Mouse (Mus musculus): ENCODE results near the gene Nodal. TPM values are rescaled to one million over a fixed set of nuclear protein-coding genes. Genes with fewer than 3 reads are reported as not detected.

The Nodal gene
- polyA plus RNA-seq, 1 experiment from 2014 or later = not detected

- Histone ChIP-seq H3K4me2 (ENCODE audit: low read length) (no peak overlapping the region), H3K36me3 (ENCODE audit: control insufficient read depth, insufficient read depth, low read length) (peaks cover 37% of the 10 kb centered on the region), H3K4me1 (ENCODE audit: control insufficient read depth, insufficient read depth, low read length) (no peaks in the 10 kb centered on the region; the same call in 1 of the 2 replicates), H3K9ac (replicated peaks; ENCODE audit: low read length) (no peak overlapping the region), H3K27ac (replicated peaks; ENCODE audit: low read depth, low read length) (no peak overlapping the region), H3K27me3 (ENCODE audit: control insufficient read depth, insufficient read depth, low read length) (no peaks in the 10 kb centered on the region), H3K4me3 (replicated peaks; ENCODE audit: low read depth, low read length) (no peak overlapping the region), H3K9me3 (ENCODE audit: control insufficient read depth, low read length) (no peaks in the 10 kb centered on the region)
- DNase-seq = no peak
- WGBS = 47% methylated on average over 4 of the region's 4 CpGs
- ATAC-seq (ENCODE audit: low FRiP score, low TSS enrichment) = no peak
Observed at GRCm38 (mm10) chr10:61428416-61428815, 10.6 kb downstream of the Nodal start.

- Histone ChIP-seq H3K27ac (replicated peaks; ENCODE audit: low read depth, low read length) (no peak overlapping the region), H3K9ac (replicated peaks; ENCODE audit: low read length) (no peak overlapping the region), H3K36me3 (ENCODE audit: control insufficient read depth, insufficient read depth, low read length) (peaks cover 44% of the 10 kb centered on the region), H3K9me3 (ENCODE audit: control insufficient read depth, low read length) (no peaks in the 10 kb centered on the region), H3K4me1 (ENCODE audit: control insufficient read depth, insufficient read depth, low read length) (no peaks in the 10 kb centered on the region; the same call in 1 of the 2 replicates), H3K4me3 (replicated peaks; ENCODE audit: low read depth, low read length) (no peak overlapping the region), H3K4me2 (ENCODE audit: low read length) (no peak overlapping the region), H3K27me3 (ENCODE audit: control insufficient read depth, insufficient read depth, low read length) (no peaks in the 10 kb centered on the region)
- DNase-seq (no peak), ATAC-seq (ENCODE audit: low FRiP score, low TSS enrichment) (no peak)
- WGBS = 94% methylated on average over 5 of the region's 5 CpGs
Observed at GRCm38 (mm10) chr10:61429043-61429442, 11.3 kb downstream of the Nodal start.

GRCm38 (mm10) chr10:61431375-61431774 is 13.6 kb downstream of the Nodal start:
- H3K4me2 ChIP-seq (ENCODE audit: low read length) = no peak overlapping the region
- no peak overlapping the region for H3K4me3 ChIP-seq (replicated peaks; ENCODE audit: low read depth, low read length)
- DNase-seq (no peak), ATAC-seq (ENCODE audit: low FRiP score, low TSS enrichment) (no peak)
- H3K27me3 ChIP-seq (ENCODE audit: control insufficient read depth, insufficient read depth, low read length) = no peaks in the 10 kb centered on the region
- no peak overlapping the region for H3K27ac ChIP-seq (replicated peaks; ENCODE audit: low read depth, low read length)
- H3K36me3 ChIP-seq (ENCODE audit: control insufficient read depth, insufficient read depth, low read length) = peaks cover 55% of the 10 kb centered on the region
- no peaks in the 10 kb centered on the region for H3K4me1 ChIP-seq (ENCODE audit: control insufficient read depth, insufficient read depth, low read length)
- no peaks in the 10 kb centered on the region for H3K9me3 ChIP-seq (ENCODE audit: control insufficient read depth, low read length)
- no peak overlapping the region for H3K9ac ChIP-seq (replicated peaks; ENCODE audit: low read length)
- WGBS = 96% methylated on average over 9 of the region's 9 CpGs

GRCm38 (mm10) chr10:61440202-61440800 is 22.5 kb downstream of the Nodal start:
- Histone ChIP-seq H3K36me3 (ENCODE audit: control insufficient read depth, insufficient read depth, low read length) (peaks cover 2% of the 10 kb centered on the region; the same call in 1 of the 2 replicates), H3K4me1 (ENCODE audit: control insufficient read depth, insufficient read depth, low read length) (peaks cover 10% of the 10 kb centered on the region), H3K4me2 (ENCODE audit: low read length) (no peak overlapping the region), H3K9ac (replicated peaks; ENCODE audit: low read length) (no peak overlapping the region), H3K9me3 (ENCODE audit: control insufficient read depth, low read length) (no peaks in the 10 kb centered on the region), H3K27me3 (ENCODE audit: control insufficient read depth, insufficient read depth, low read length) (no peaks in the 10 kb centered on the region), H3K27ac (replicated peaks; ENCODE audit: low read depth, low read length) (no peak overlapping the region), H3K4me3 (replicated peaks; ENCODE audit: low read depth, low read length) (no peak overlapping the region)
- WGBS = 93% methylated on average over 7 of the region's 7 CpGs
- ATAC-seq (ENCODE audit: low FRiP score, low TSS enrichment) (no peak), DNase-seq (no peak)

- Histone ChIP-seq H3K4me2 (ENCODE audit: low read length) (no peak overlapping the region), H3K4me1 (ENCODE audit: control insufficient read depth, insufficient read depth, low read length) (peaks cover 15% of the 10 kb centered on the region), H3K27me3 (ENCODE audit: control insufficient read depth, insufficient read depth, low read length) (no peaks in the 10 kb centered on the region), H3K27ac (replicated peaks; ENCODE audit: low read depth, low read length) (no peak overlapping the region; the same call in 1 of the 2 replicates), H3K9ac (replicated peaks; ENCODE audit: low read length) (no peak overlapping the region), H3K9me3 (ENCODE audit: control insufficient read depth, low read length) (no peaks in the 10 kb centered on the region), H3K36me3 (ENCODE audit: control insufficient read depth, insufficient read depth, low read length) (no peaks in the 10 kb centered on the region), H3K4me3 (replicated peaks; ENCODE audit: low read depth, low read length) (no peak overlapping the region)
- ATAC-seq (ENCODE audit: low FRiP score, low TSS enrichment) (no peak), DNase-seq (peak; percentile 29)
- WGBS = 51% methylated on average over 6 of the region's 6 CpGs
Observed at GRCm38 (mm10) chr10:61443456-61443855, 25.7 kb downstream of the Nodal start.

- Histone ChIP-seq H3K4me1 (ENCODE audit: control insufficient read depth, insufficient read depth, low read length) (peaks cover 15% of the 10 kb centered on the region), H3K9ac (replicated peaks; ENCODE audit: low read length) (no peak overlapping the region; the same call in 1 of the 2 replicates)
- WGBS = 76% methylated on average over 1 of the region's 1 CpGs
Observed at GRCm38 (mm10) chr10:61443876-61444275, 26.1 kb downstream of the Nodal start.

GRCm38 (mm10) chr10:61445016-61445415 is 27.2 kb downstream of the Nodal start:
- Histone ChIP-seq H3K27me3 (ENCODE audit: control insufficient read depth, insufficient read depth, low read length) (no peaks in the 10 kb centered on the region), H3K9ac (replicated peaks; ENCODE audit: low read length) (no peak overlapping the region), H3K27ac (replicated peaks; ENCODE audit: low read depth, low read length) (no peak overlapping the region; the same call in 1 of the 2 replicates), H3K9me3 (ENCODE audit: control insufficient read depth, low read length) (no peaks in the 10 kb centered on the region), H3K4me2 (ENCODE audit: low read length) (no peak overlapping the region), H3K4me3 (replicated peaks; ENCODE audit: low read depth, low read length) (no peak overlapping the region), H3K36me3 (ENCODE audit: control insufficient read depth, insufficient read depth, low read length) (0 out of 2 replicates have a peak, but pooled peaks cover 5% of the 10 kb centered on the region), H3K4me1 (ENCODE audit: control insufficient read depth, insufficient read depth, low read length) (peaks cover 15% of the 10 kb centered on the region)
- WGBS = 85% methylated on average over 3 of the region's 3 CpGs
- ATAC-seq (ENCODE audit: low FRiP score, low TSS enrichment) (no peak), DNase-seq (no peak)

More at GRCm38 (mm10) chr10:61443876-61444275, 26.1 kb downstream of the Nodal start:
- no peak overlapping the region; the same call in 1 of the 2 replicates for H3K27ac ChIP-seq (replicated peaks; ENCODE audit: low read depth, low read length)
- no peaks in the 10 kb centered on the region for H3K9me3 ChIP-seq (ENCODE audit: control insufficient read depth, low read length)
- no peak overlapping the region for H3K4me2 ChIP-seq (ENCODE audit: low read length)
- no peaks in the 10 kb centered on the region for H3K36me3 ChIP-seq (ENCODE audit: control insufficient read depth, insufficient read depth, low read length)
- DNase-seq (no peak), ATAC-seq (ENCODE audit: low FRiP score, low TSS enrichment) (no peak)
- H3K27me3 ChIP-seq (ENCODE audit: control insufficient read depth, insufficient read depth, low read length) = no peaks in the 10 kb centered on the region
- H3K4me3 ChIP-seq (replicated peaks; ENCODE audit: low read depth, low read length) = no peak overlapping the region

- H3K9me3 ChIP-seq (ENCODE audit: control insufficient read depth, low read length) = no peaks in the 10 kb centered on the region
- ATAC-seq (ENCODE audit: low FRiP score, low TSS enrichment) (no peak), DNase-seq (no peak)
- 0 out of 2 replicates have a peak, but pooled peaks cover 5% of the 10 kb centered on the region for H3K36me3 ChIP-seq (ENCODE audit: control insufficient read depth, insufficient read depth, low read length)
- no peak overlapping the region for H3K4me3 ChIP-seq (replicated peaks; ENCODE audit: low read depth, low read length)
- no peak overlapping the region for H3K9ac ChIP-seq (replicated peaks; ENCODE audit: low read length)
- H3K4me1 ChIP-seq (ENCODE audit: control insufficient read depth, insufficient read depth, low read length) = peaks cover 29% of the 10 kb centered on the region
- no peaks in the 10 kb centered on the region for H3K27me3 ChIP-seq (ENCODE audit: control insufficient read depth, insufficient read depth, low read length)
- H3K27ac ChIP-seq (replicated peaks; ENCODE audit: low read depth, low read length) = no peak overlapping the region
- H3K4me2 ChIP-seq (ENCODE audit: low read length) = no peak overlapping the region
- WGBS = 79% methylated on average over 10 of the region's 10 CpGs
Observed at GRCm38 (mm10) chr10:61447581-61448353, 30.0 kb downstream of the Nodal start.

Measured in midbrain, embryonic 14.5 days (tissue).